Mouse (Mus musculus) heart, postnatal 4 days (tissue): ENCODE measurements at regions not wholly inside any gene's neighbourhood (a gene's known extent, or its start where the extent isn't known, plus 50 kb on each side); places are given as distances from the start of the nearest gene placed in this dataset.

Experiments used
- DNase-seq: peaks from one replicate; pipeline ENCODE4 v3.0.0; 2021

DNA sequence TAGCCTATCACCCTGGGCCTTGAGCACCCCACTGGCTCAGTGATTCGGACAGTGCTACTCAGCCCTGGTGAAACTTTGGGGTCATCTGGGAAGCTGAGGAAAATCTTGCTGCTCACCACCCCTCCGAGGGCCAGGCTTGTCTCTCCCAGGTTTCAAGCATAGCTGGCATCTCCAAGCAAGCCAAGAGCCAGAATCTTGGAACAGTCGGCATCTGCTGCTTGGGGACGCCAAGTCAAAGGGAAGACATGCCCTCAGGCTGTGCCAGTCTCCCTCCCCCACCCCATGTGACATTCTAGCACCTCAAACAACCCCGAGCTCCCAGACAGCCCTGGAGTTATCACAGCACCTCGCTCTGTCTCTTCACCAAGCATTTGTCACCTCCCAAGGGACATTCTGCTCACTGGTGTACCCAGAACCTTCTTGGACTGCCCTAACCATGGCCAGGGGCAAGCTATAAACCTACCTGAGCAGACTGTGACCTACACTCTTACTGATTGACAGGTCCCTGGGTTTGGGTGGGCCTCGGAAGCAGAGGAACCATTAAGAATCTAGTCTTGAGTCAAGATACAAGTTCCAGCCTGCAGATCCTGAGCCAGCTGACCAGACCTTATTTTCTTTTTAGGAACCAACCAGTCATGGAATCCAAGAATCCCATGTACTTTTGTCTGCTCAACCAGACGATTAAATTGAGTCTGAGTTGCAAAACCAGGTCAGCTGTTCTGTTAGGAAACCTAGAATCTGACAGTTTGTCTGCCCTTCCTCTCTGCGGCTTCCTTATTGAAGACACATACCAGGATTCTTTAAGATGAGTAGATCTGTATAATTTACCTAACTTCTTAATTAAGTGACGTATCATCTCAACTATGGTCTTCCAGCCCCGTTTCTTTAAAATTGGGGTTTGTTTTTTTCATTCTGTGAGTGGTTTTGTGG, 83.0 kb upstream of the Otos start:
- no peak for DNase-seq

GRCm38 (mm10) chr1:92730576-92730975, 81.9 kb upstream of the Otos start:
- DNase-seq = no peak

DNA sequence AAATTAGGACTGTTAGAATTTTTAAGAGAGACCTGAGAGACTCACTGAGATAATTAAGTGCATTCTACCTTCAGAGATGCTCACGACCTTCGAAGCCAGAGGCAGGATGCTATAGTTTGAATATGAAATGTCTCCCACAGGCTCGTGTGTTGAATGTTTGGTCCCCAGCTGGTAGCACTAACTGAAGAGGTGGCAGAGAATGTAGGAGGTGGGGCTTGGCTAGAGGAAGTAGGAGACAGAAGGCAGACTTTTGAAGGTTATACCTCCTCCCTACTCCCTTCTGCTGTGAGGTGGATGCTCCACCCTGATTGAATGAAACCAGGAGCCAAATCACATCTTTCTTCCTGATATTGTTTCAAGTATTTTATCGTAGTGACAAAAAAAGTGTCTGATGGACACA, 79.3 kb upstream of the Otos start:
- DNase-seq = no peak

- DNase-seq = no peak
Observed at GRCm38 (mm10) chr1:92727371-92727770, 78.7 kb upstream of the Otos start.

DNA sequence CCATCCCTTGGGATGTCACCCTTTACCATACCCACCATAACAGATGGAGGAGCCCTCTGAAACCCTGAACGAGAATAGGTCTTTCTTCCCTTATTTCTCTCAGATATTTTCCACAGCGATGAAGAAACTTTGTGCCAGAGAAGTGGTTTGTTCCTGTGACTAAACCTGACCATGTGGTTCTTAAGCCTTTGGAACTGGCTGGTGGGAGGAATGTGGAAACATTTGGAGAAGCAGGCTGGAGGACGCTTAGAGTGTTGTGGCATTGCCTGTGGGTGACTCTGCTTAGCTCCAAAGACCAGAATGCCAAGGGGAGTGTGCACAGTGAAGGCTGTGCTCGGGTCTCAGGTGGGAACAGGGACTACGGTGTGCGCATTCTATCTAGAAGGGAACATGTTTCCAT, 77.7 kb upstream of the Otos start:
- no peak for DNase-seq

DNA sequence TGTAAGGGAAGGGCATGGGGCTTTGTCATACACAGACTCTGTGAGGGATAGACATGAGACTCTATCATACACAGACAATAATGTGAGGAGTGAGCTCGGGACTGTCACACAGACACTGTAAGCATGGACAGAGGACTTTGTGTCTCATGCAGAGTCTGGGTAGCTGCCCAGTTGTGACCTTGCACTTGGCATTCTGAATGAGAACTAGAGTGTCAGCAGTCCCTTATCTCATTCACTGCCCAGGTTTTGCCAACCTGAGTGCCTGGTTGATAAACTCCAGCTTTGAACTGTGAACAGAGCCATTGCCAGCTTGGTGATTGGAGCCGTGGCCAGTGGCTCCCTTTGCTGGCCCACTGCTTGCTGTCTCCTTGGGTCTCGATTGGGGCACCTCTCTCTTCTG, 75.5 kb upstream of the Otos start:
- peak; percentile 78 for DNase-seq

GRCm38 (mm10) chr1:92720567-92720966, 71.9 kb upstream of the Otos start:
- peak; percentile 68 for DNase-seq

DNA sequence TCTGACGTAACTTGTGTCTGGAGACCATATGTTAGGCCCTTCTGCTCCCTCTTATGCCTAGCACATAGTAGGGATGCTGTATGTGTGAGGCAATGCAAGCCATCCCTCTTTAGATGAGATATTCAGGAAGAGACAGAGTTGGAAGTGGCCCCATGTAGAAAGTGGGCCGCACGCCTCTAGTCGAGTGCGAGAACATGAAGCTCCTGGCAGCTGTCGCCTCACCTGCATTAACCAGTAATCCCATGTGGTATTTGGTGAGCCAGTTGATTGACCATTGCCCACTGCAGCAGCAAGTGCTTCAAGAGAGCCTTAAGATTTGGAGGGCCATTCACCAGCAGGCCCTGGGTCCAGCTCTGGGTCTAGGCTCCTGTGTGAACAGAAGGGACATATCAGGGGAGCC, 71.2 kb upstream of the Otos start:
- DNase-seq = no peak

- DNase-seq = no peak
Observed at GRCm38 (mm10) chr1:92718108-92718507, 69.5 kb upstream of the Otos start.

- no peak for DNase-seq
Observed at GRCm38 (mm10) chr1:92714725-92715324, 66.2 kb upstream of the Otos start.

DNA sequence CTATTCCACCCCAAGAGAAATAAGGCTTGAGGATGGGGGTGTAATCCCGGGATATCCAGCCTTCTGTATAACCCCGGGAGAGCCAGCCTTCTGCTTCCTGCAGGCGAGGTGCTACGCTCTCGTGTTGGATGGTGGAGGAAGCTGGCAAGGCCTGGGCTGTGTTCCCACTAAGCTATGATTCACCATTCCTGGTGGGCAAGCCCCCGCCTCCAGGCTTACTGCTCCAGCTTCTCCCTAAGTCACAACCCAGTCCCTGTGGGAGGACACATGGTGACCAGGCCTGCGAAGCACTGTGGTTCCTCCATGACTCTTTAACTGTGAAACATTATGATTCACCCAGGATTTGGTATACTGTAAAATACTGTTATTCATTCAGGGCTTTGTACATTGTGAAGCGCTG, 63.7 kb upstream of the Otos start:
- DNase-seq = no peak

DNA sequence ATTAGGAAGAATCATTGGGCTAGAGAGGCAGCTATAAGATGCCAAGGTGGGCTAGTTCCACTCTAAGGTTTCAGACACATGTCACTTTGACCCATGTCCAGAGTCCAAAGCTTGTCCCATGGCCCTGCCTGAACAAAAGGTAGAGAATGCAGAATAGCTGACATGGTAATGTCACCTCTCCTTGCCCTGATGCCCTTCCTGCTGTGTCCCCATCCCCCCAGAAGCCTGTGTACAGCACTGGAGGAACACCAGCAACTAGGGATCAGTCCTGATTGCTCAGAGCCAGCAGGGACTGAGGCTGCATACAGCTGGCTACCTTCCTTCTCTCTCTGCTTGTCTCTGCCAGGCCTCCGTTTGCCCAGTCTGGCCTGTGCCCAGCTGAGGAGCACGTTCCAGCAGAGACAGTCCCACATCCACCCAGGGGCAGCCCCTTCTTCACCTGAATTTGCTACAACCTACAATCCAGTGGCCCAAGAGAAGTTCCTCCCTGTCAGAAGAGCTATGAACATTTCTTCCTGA, 61.7 kb upstream of the Otos start:
- no peak for DNase-seq

GRCm38 (mm10) chr1:92709190-92709850, 60.7 kb upstream of the Otos start:
- no peak for DNase-seq

DNA sequence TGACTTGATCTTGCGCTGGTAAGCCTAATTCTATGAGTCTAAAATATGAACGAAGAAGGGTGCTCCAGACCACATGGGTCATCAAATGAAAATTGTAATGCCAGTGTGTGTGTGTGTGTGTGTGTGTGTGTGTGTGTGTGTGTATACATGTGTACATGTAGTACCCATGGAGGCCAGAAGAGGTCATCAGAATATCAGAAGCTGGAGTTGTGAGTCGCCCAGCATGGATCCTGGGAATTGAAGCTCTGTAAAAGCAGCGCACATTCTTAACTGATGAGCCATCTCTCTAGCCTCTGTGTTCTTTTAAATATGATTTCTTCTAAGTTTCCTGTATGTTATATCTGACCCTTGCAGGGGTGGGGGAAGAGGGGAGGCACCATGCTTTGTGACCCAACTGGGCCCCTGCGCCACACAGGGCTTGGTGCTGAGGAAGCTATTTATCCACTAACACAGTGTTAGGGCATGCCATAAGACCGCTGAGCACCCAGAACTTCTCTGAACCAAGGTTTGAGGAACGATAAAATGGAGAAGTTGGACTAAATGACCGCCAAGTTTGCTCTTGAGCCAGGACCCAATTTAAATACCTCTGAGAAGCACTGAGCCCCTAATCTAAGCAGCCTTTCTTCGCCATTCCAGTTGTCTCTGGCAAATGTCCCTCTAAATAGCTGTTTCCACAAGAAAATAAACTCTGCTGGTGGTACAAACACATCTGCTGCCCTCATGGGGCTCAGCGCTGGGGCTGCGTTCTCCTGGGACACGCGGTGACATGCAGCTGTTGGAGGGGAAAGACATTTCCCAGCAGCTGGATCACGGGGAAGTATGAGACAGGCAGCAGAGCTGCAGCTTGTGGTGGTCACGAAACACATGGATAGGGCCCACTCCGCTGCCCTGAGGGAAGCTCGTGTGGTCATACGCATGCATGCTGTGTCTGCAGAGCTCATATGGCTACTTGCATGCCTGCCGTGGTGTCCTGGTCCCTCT, 59.6 kb upstream of the Otos start:
- DNase-seq = no peak

DNA sequence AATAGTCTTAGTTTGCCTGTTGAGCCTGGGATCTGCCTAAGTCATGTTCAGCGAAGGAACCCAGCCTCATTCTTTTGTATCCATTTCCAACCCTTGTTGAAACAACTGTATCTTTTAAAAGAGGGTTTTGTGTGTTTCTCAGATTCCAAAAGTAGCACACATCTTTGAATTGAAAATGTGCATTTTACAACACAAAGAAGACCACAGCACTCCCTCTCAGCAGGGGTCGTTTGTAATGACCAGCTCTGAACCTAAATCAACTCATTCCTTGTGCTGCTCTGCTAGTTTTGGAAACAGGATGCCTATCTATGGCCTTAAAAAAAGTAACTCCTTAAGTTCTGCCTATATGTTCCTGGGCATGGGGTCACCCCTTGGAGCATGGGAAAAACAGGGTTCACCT, 58.8 kb upstream of the Otos start:
- no peak for DNase-seq

DNA sequence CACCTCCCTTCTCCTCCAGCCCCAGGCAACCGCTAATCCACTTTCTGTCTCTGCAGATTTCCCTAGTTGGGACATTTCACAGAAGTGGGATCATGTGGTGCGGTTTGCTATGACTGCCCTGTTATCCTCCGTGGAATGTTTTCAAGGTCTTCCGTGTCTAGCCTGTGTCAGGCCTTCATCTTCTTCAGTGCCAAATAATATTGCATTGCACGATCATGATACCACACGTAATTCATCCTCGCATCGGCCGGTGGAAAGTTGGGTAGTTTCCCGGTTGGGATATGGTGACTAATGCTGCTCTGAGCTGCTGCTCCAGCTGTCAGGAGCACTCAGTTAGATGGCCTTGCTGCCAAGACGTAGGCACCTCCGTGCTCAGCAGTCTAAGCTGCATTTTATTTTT, 55.3 kb upstream of the Otos start:
- DNase-seq = peak; percentile 38

DNA sequence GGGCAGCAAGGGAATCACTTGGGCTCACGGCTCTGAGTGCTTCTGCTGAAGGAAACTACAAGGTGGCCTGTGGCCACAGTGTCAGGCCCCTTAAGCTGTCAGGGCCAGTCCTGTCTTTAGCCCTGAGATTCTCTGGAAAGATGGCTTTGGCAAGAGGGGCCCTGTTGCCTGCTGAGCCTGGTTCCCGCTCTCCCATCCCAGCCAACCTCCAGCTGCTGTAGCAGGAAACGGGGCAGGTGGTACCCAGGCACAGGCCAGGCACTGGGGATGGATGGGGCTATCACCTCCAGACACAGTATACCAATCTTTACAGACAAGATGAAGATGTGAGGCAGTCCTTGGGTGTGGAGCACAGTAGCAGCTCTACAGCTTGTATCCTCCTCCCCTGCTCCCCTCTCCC, 54.6 kb upstream of the Otos start:
- no peak for DNase-seq

DNA sequence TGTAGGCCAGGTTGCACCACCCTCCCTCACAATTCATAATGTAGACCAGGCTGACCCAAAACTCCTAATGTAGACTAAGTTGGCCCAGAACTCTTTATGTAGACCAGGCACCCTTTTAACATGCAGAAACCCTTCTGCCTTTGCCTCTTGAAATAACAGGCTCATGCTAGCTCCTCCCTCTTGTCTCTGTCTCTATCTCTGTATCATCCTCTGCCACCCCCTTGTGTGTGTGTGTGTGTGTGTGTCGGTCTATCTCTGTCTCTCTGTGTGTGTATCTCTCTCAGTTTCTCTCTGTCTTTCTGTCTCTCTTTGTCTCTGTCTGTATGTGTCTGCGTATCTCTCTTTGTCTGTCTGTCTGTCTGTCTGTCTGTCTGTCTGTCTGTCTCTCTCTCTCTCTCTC, 51.5 kb upstream of the Otos start:
- DNase-seq = no peak

DNA sequence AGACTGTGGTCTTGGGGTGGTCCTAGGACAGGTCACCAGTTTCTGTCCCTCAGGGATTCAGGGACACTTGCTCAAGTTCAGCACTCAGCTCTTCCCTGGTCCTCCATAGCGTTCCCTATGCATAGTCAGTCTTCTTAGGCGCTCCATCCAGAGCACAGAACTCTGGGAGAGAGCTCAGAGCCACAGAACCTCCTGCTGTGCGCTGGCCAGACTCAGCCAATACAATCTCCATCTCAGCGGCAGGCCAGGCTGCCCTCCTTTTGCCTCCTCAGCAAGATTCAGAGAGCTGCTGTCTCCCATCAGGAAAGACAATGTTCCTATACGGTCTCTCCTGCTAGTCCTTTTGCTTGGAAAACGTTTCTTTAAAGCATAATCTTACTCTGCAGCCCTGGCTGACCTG, 51.1 kb upstream of the Otos start:
- DNase-seq = no peak

- DNase-seq = peak; percentile 74
Observed at GRCm38 (mm10) chr1:92699048-92699447, 50.4 kb upstream of the Otos start.

- no peak for DNase-seq
Observed at GRCm38 (mm10) chr1:92698541-92698940, 49.9 kb upstream of the Otos start.
